Mouse (Mus musculus): ENCODE data around the gene Lctl. TPM values are rescaled to one million over a fixed set of nuclear protein-coding genes. Genes with fewer than 3 reads are reported as not detected.
A peak's percentile ranks its signal among the peaks of the same experiment; 100 is the strongest.
"Not testable (repeated sequence)": the region's sequence is repeated elsewhere in the genome, so short reads cannot be mapped to it uniquely, and the experiment has no call there.

Gene Lctl
- polyA plus RNA-seq, 1 experiment from 2014 or later, result not detected

DNA sequence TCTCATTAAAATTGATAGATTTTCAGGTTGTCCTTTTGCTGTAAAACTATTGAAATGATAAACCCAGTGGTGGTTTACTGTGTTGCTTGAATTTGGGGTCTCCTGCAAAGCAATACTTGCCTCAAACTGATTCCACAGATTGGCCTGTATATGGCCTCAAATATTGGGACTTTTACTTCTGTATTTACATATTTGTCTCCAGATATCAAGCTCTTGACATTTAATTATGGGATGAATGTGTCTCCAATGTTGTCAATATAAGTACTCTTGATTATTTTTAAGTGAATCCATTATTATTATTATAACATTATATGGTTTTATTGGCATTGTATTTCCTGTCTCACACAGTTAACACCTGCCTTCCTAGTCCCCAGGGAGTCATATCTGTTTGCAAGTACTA, 57.4 kb downstream of the Lctl start:
- Histone ChIP-seq H3K27ac (ENCODE audit: low read length) (no peak overlapping the region), H3K4me2 (replicated peaks; ENCODE audit: low read depth, low read length) (peak overlapping the region; percentile 62), H3K9me3 (ENCODE audit: low read length) (no peaks in the 10 kb centered on the region), H3K9ac (replicated peaks; ENCODE audit: low read depth) (peak overlapping the region; percentile 55; the same call in 1 of the 2 replicates), H3K27me3 (replicated peaks; ENCODE audit: insufficient read depth, low read length) (no peaks in the 10 kb centered on the region), H3K4me3 (ENCODE audit: low read depth, low read length) (peak overlapping the region; percentile 55), H3K4me1 (ENCODE audit: insufficient read depth, low read depth, low read length) (peaks cover 5% of the 10 kb centered on the region; the same call in 1 of the 2 replicates), H3K36me3 (ENCODE audit: insufficient read depth, low read length) (peaks cover 23% of the 10 kb centered on the region)
- DNase-seq (ENCODE audit: low spot score) (no peak), ATAC-seq (no peak)
- TF ChIP-seq EP300 (IDR thresholded peaks at IDR 0.05) (no peak), CTCF (IDR thresholded peaks at IDR 0.05) (no peak)

DNA sequence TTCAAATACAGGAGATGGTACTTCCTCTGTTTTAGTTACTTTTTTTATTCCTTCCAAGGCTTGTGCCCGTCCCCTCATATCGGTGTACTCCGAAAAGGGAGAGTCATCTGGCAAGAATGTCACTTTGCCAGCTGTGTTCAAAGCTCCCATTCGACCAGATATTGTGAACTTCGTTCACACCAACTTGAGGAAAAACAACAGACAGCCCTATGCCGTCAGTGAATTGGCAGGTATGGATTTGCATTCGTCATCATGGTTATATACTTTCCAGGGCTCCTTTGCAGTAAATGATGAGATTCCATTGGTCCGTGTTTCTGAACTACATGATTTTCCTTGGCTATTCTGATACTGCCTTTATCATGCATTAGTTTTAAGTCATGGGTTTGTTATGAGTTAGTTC, 57.8 kb downstream of the Lctl start:
- Histone ChIP-seq H3K4me3 (ENCODE audit: low read depth, low read length) (no peak overlapping the region), H3K4me1 (ENCODE audit: insufficient read depth, low read depth, low read length) (peaks cover 5% of the 10 kb centered on the region; the same call in 1 of the 2 replicates), H3K27ac (ENCODE audit: low read length) (no peak overlapping the region), H3K27me3 (replicated peaks; ENCODE audit: insufficient read depth, low read length) (no peaks in the 10 kb centered on the region), H3K9me3 (ENCODE audit: low read length) (no peaks in the 10 kb centered on the region), H3K9ac (replicated peaks; ENCODE audit: low read depth) (no peak overlapping the region), H3K4me2 (replicated peaks; ENCODE audit: low read depth, low read length) (no peak overlapping the region), H3K36me3 (ENCODE audit: insufficient read depth, low read length) (peaks cover 23% of the 10 kb centered on the region)
- ATAC-seq, result no peak
- 43% methylated on average over 8 of the region's 8 CpGs for WGBS
- DNase-seq (ENCODE audit: low spot score), result no peak
- no peak for TF ChIP-seq CTCF (IDR thresholded peaks at IDR 0.05)
- no peak for TF ChIP-seq EP300 (IDR thresholded peaks at IDR 0.05)

DNA sequence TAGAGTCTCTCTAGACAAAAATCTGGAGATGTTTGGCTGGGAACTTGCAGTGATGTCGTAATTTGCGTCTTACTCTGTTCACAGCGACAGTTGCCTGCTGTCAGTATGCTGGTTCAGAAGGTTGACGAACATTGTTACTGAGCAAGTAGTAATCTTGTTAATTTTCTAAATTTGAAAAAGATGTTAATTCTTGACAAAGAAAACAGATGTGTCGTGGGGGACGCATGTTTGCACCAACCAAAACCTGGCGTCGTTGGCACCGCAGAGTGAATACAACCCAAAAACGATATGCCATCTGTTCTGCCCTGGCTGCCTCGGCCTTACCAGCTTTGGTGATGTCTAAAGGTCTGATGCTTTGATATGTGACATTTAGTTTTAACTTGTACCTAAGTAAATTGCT, 58.4 kb downstream of the Lctl start:
- H3K9ac ChIP-seq (replicated peaks; ENCODE audit: low read depth), result no peak overlapping the region
- H3K4me3 ChIP-seq (ENCODE audit: low read depth, low read length), result no peak overlapping the region
- H3K36me3 ChIP-seq (ENCODE audit: insufficient read depth, low read length), result peaks cover 23% of the 10 kb centered on the region
- 85% methylated on average over 11 of the region's 11 CpGs for WGBS
- TF ChIP-seq CTCF (IDR thresholded peaks at IDR 0.05), result no peak
- DNase-seq (ENCODE audit: low spot score), result no peak
- no peak for ATAC-seq
- H3K27me3 ChIP-seq (replicated peaks; ENCODE audit: insufficient read depth, low read length), result no peaks in the 10 kb centered on the region
- no peak overlapping the region for H3K27ac ChIP-seq (ENCODE audit: low read length)
- H3K4me2 ChIP-seq (replicated peaks; ENCODE audit: low read depth, low read length), result no peak overlapping the region
- no peaks in the 10 kb centered on the region for H3K9me3 ChIP-seq (ENCODE audit: low read length)
- peaks cover 11% of the 10 kb centered on the region; the same call in 1 of the 2 replicates for H3K4me1 ChIP-seq (ENCODE audit: insufficient read depth, low read depth, low read length)

DNA sequence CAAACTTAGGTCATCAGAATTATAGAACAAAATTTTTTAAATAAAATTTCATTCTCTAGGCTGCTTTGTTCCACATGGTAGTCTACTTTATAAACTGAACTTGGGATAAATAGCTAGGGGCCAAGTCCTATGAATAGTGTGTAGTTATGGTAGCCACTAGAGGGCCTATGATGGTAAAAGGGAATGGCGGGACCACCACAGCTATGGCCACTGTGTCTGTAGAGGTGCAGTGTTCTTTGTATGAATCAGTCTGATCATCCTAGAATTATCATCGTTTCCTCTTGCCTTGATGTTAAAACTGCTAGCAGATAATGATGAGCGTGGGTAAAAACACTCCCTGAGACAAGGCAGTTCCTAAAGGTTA, 61.6 kb downstream of the Lctl start:
- WGBS, result 41% methylated on average over 3 of the region's 3 CpGs
- peaks cover 29% of the 10 kb centered on the region for H3K36me3 ChIP-seq (ENCODE audit: insufficient read depth, low read length)
- H3K9me3 ChIP-seq (ENCODE audit: low read length), result no peaks in the 10 kb centered on the region
- 0 out of 2 replicates have a peak overlapping the region, but pooled peaks have one; percentile 37 for H3K9ac ChIP-seq (replicated peaks; ENCODE audit: low read depth)
- no peak for TF ChIP-seq EP300 (IDR thresholded peaks at IDR 0.05)
- peak; percentile 51 for TF ChIP-seq CTCF (IDR thresholded peaks at IDR 0.05)
- peak overlapping the region; percentile 87; the same call in 1 of the 2 replicates for H3K27ac ChIP-seq (ENCODE audit: low read length)
- H3K27me3 ChIP-seq (replicated peaks; ENCODE audit: insufficient read depth, low read length), result no peaks in the 10 kb centered on the region
- ATAC-seq (peak; percentile 43), DNase-seq (ENCODE audit: low spot score) (peak; percentile 43)
- peaks cover 11% of the 10 kb centered on the region; the same call in 1 of the 2 replicates for H3K4me1 ChIP-seq (ENCODE audit: insufficient read depth, low read depth, low read length)
- H3K4me3 ChIP-seq (ENCODE audit: low read depth, low read length), result peak overlapping the region; percentile 59
- H3K4me2 ChIP-seq (replicated peaks; ENCODE audit: low read depth, low read length), result peak overlapping the region; percentile 56

DNA sequence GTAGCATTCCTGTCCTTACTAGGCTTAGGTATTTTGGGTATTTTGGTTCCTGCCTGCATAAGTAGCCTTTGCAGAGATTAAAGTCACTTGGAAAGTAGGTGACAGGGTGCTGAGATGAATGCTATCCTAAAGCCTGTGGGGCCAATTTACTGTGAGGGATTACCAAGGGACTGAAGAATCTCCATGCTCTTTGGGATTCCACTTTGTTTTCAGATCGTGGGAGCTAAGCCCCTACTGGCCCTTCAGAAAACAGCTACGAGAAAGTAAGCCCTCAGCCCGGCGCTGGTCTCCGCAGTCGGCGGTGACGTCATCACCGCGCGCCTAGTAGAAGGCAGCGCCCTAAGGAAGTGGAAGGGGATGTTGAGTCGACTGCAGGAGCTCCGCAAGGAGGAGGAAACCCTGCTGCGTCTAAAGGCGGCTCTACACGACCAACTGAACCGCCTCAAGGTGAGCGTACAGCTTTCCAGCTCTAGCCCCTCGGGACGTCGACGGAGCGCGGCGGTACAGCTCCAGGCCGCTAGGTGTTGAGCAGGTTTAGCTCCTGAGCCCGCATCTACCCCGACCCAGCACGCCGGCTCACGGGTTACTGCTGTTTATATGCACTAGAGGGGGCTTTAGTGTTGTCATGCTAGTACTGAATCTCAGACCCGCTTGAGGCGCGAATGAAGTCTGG, 62.2 kb downstream of the Lctl start, which contains the start of gene Snapc5:
TSS of gene Snapc5 (plus strand) at position 301 of the 673 bp plus-strand sequence.
- peak; percentile 98 for DNase-seq (ENCODE audit: low spot score)
- under 1% methylated on average over 35 of the region's 35 CpGs for WGBS

DNA sequence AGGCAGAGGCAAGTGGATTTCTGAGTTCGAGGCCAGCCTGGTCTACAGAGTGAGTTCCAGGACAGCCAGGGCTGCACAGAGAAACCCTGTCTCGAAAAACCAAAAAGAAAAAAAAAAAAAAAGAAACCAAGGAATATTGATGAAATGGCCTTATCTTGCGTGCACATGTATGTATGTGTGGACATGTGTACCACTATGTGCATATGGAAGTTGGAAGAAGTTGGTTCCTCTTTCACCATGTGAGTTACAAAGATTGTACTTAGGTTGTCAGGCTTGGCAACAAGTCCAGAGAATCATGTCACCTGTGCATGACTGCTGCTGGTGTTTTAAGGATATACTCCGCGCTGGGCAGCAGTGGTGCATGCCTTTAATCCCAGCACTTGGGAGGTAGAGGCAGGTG, 66.3 kb downstream of the Lctl start:
- not testable (repeated sequence) for H3K4me2 ChIP-seq (replicated peaks; ENCODE audit: low read depth, low read length); DNase-seq (ENCODE audit: low spot score); H3K4me1 ChIP-seq (ENCODE audit: insufficient read depth, low read depth, low read length); H3K27me3 ChIP-seq (replicated peaks; ENCODE audit: insufficient read depth, low read length); H3K9me3 ChIP-seq (ENCODE audit: low read length); H3K9ac ChIP-seq (replicated peaks; ENCODE audit: low read depth); H3K27ac ChIP-seq (ENCODE audit: low read length); ATAC-seq; H3K4me3 ChIP-seq (ENCODE audit: low read depth, low read length)
- 98% methylated on average over 5 of the region's 5 CpGs for WGBS
- peaks cover 15% of the 10 kb centered on the region; the same call in 1 of the 2 replicates for H3K36me3 ChIP-seq (ENCODE audit: insufficient read depth, low read length)

More for the DNA sequence above, 62.2 kb downstream of the Lctl start, which contains the start of gene Snapc5:
- TF ChIP-seq CTCF (IDR thresholded peaks at IDR 0.05), result peak; percentile 71
- TF ChIP-seq EP300 (IDR thresholded peaks at IDR 0.05), result no peak
- peak within 1 kb of the TSS; percentile 59 for H3K4me3 ChIP-seq (ENCODE audit: low read depth, low read length)
- H3K4me1 ChIP-seq (ENCODE audit: insufficient read depth, low read depth, low read length), result peaks cover 9% of the 10 kb centered on the region; the same call in 1 of the 2 replicates
- peak within 1 kb of the TSS; percentile 87 for H3K27ac ChIP-seq (ENCODE audit: low read length)
- peaks cover 29% of the 10 kb centered on the region for H3K36me3 ChIP-seq (ENCODE audit: insufficient read depth, low read length)
- H3K9me3 ChIP-seq (ENCODE audit: low read length), result no peaks in the 10 kb centered on the region
- H3K9ac ChIP-seq (replicated peaks; ENCODE audit: low read depth), result peak within 1 kb of the TSS; percentile 37
- ATAC-seq, result peak; percentile 97
- peak within 1 kb of the TSS; percentile 56 for H3K4me2 ChIP-seq (replicated peaks; ENCODE audit: low read depth, low read length)
- no peaks in the 10 kb centered on the region for H3K27me3 ChIP-seq (replicated peaks; ENCODE audit: insufficient read depth, low read length)
